ENCODE assay signal across 11 mouse cellular contexts in the genomic region with DNA sequence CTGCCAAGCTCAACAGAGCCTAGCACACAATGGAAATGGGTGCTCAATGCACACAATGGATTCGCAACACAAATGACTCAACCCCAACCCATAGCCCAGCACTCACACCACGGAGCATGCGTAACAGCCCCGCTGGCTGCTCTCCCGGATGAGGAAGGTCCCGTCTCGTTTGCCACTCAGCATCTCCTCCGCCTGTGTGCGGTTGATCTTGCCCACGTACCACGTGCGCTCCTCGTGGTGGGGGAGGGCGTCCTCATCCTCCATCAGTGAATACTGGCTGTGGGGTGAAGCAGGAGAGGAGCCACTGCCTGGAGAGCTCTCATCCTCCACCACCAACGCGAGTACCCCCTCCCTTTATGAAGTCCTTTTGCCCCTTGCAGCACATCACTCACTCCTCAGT. TPM values are rescaled to one million over a fixed set of nuclear protein-coding genes. Genes with fewer than 3 reads are reported as not detected.
A peak's percentile ranks its signal among the peaks of the same experiment; 100 is the strongest.
DNase-seq lines count a peak whose midpoint lies in the region; ATAC-seq and TF ChIP-seq lines count a peak whose summit lies in the region.
"Had no signal": no experiment of that assay in that cellular context is flagged by ENCODE, and none has a peak within 500 bp of the region (broad histone marks: within the 10 kb centered on the region; RNA-seq: fewer than 3 reads in every experiment).

No protein-coding gene starts in this region.

- TF ChIP-seq POLR2A in spleen, adult 2 months (IDR thresholded peaks at IDR 0.05; ENCODE audit: low read depth, low read length) = no peak

- TF ChIP-seq CTCF in gastrocnemius, adult 2 months (IDR thresholded peaks at IDR 0.05) = no peak
- no peak for TF ChIP-seq CTCF in spleen, adult 2 months (IDR thresholded peaks at IDR 0.05; ENCODE audit: extremely low read depth, insufficient read depth, insufficient read length, insufficient replicate concordance)

- WGBS in spleen, adult 2 months = 81% methylated on average over 16 of the region's 16 CpGs
- 86% methylated on average over 16 of the region's 16 CpGs for WGBS in hindbrain, embryonic 16.5 days
- WGBS in neural tube, embryonic 15.5 days = 90% methylated on average over 16 of the region's 16 CpGs

- H3K9ac ChIP-seq in hindbrain, embryonic 16.5 days (ENCODE audit: low read depth, low read length) = no peak overlapping the region
- no peak overlapping the region for H3K9ac ChIP-seq in neural tube, embryonic 15.5 days (replicated peaks)

- no peaks in the 10 kb centered on the region for H3K27me3 ChIP-seq in spleen, adult 2 months (ENCODE audit: control insufficient read depth, insufficient read depth, low read length)
- no peaks in the 10 kb centered on the region for H3K27me3 ChIP-seq in hindbrain, embryonic 16.5 days (replicated peaks; ENCODE audit: control insufficient read depth, insufficient read depth, low read length)
- H3K27me3 ChIP-seq in neural tube, embryonic 15.5 days (replicated peaks) = 0 out of 2 replicates have a peak, but pooled peaks cover 4% of the 10 kb centered on the region
- H3K27me3 ChIP-seq: embryonic facial prominence, embryonic 12.5 days had no signal

- no peaks in the 10 kb centered on the region for H3K9me3 ChIP-seq in hindbrain, embryonic 16.5 days (ENCODE audit: control insufficient read depth, low read length)
- no peaks in the 10 kb centered on the region for H3K9me3 ChIP-seq in neural tube, embryonic 15.5 days (replicated peaks)
- H3K9me3 ChIP-seq: embryonic facial prominence, embryonic 12.5 days had no signal

- peak; percentile 42 for DNase-seq in gastrocnemius, adult 2 months
- no peak for DNase-seq in gastrocnemius, adult 8-10 months (ENCODE audit: low spot score in 2 of 2)
- DNase-seq in spleen, adult 2 months (ENCODE audit: low read depth in 1 of 2, low spot score in 2 of 2) = peak in 1 of 2 experiments; percentile 45
- no peak for DNase-seq in spleen, adult 12 weeks (ENCODE audit: low spot score)
- DNase-seq in adrenal gland, adult 8-10 months = no peak
- no peak for DNase-seq in gastrocnemius, postnatal 25 days

- no peak overlapping the region for H3K4me3 ChIP-seq in gastrocnemius, adult 2 months
- no peak overlapping the region for H3K4me3 ChIP-seq in spleen, adult 2 months (ENCODE audit: extremely low read depth, insufficient read depth, insufficient read length)
- no peak overlapping the region for H3K4me3 ChIP-seq in hindbrain, embryonic 16.5 days (ENCODE audit: low read length)
- no peak overlapping the region for H3K4me3 ChIP-seq in neural tube, embryonic 15.5 days (replicated peaks)
- H3K4me3 ChIP-seq: embryonic facial prominence, embryonic 12.5 days had no signal

- peak; percentile 0 for ATAC-seq in hindbrain, embryonic 16.5 days
- ATAC-seq in neural tube, embryonic 15.5 days (ENCODE audit: low FRiP score) = peak; percentile 11; the same call in 1 of the 2 replicates

- no peak overlapping the region for H3K4me2 ChIP-seq in hindbrain, embryonic 16.5 days (ENCODE audit: low read length)
- no peak overlapping the region for H3K4me2 ChIP-seq in neural tube, embryonic 15.5 days
- H3K4me2 ChIP-seq: embryonic facial prominence, embryonic 12.5 days had no signal

- intact Hi-C loops in gastrocnemius, adult 2 months (cut with DNase I) = loop anchor here (1.0 to 5.0 kb wide), 2 partner anchors 49 to 73 kb away; no protein-coding TSS in a partner anchor

- peaks cover 30% of the 10 kb centered on the region for H3K4me1 ChIP-seq in spleen, adult 2 months (ENCODE audit: control insufficient read depth, insufficient read depth, insufficient read length)
- peaks cover 24% of the 10 kb centered on the region for H3K4me1 ChIP-seq in hindbrain, embryonic 16.5 days (ENCODE audit: control insufficient read depth, insufficient read depth, low read depth, low read length)
- H3K4me1 ChIP-seq in neural tube, embryonic 15.5 days = peaks cover 48% of the 10 kb centered on the region

- H3K27ac ChIP-seq in gastrocnemius, adult 2 months = peak overlapping the region; percentile 35; the same call in 1 of the 2 replicates
- peak overlapping the region; percentile 85 for H3K27ac ChIP-seq in spleen, adult 2 months (ENCODE audit: insufficient read depth, low read length)
- no peak overlapping the region for H3K27ac ChIP-seq in hindbrain, embryonic 16.5 days (ENCODE audit: low read depth, low read length)
- no peak overlapping the region for H3K27ac ChIP-seq in neural tube, embryonic 15.5 days (replicated peaks)
- H3K27ac ChIP-seq: embryonic facial prominence, embryonic 12.5 days had no signal

- peaks cover 7% of the 10 kb centered on the region for H3K36me3 ChIP-seq in spleen, adult 2 months (ENCODE audit: control insufficient read depth, insufficient read depth, low read length)
- H3K36me3 ChIP-seq in hindbrain, embryonic 16.5 days (ENCODE audit: control insufficient read depth, insufficient read depth, low read length) = peaks cover 41% of the 10 kb centered on the region
- H3K36me3 ChIP-seq in neural tube, embryonic 15.5 days = peaks cover 53% of the 10 kb centered on the region

RNA-seq across cellular contexts. Expression of a gene that starts 7.6 kb away (rescaled TPM):
- 10 to 100 TPM; 13.9 to 16.2 TPM for total RNA-seq in gastrocnemius, adult 2 months (2021)
- 10 to 100 TPM; 14.5 to 17.4 (median 16.0) TPM for total RNA-seq in gastrocnemius, adult 8-10 months (2022)
- 56.3 and 90.3 TPM in 2 replicates for polyA plus RNA-seq in spleen, adult 2 months (2012; rRNA removed)
- polyA plus RNA-seq in hindbrain, embryonic 16.5 days (2015; fragmentation: Nextera tagmentation; extraction: Ambion mirVana) = 115 and 118 TPM in 2 replicates
- 97.5 and 102 TPM in 2 replicates for polyA plus RNA-seq in neural tube, embryonic 15.5 days (2015; fragmentation: Nextera tagmentation; extraction: Ambion mirVana)
- total RNA-seq in adrenal gland, adult 8-10 months (2022) = 10 to 100 TPM; 44.0 to 73.8 (median 57.9) TPM
- 10 to 100 TPM; 13.1 to 18.7 TPM for total RNA-seq in gastrocnemius, postnatal 25 days (2021)

RNA-seq across cellular contexts. Expression of a gene that starts 8.2 kb away (rescaled TPM):
- 10 to 100 TPM; 21.0 to 22.8 TPM for total RNA-seq in gastrocnemius, adult 2 months (2021)
- total RNA-seq in gastrocnemius, adult 8-10 months (2022) = 10 to 100 TPM; 19.7 to 24.6 (median 22.2) TPM
- 37.3 and 69.8 TPM in 2 replicates for polyA plus RNA-seq in spleen, adult 2 months (2012; rRNA removed)
- 48.6 and 49.9 TPM in 2 replicates for polyA plus RNA-seq in hindbrain, embryonic 16.5 days (2015; fragmentation: Nextera tagmentation; extraction: Ambion mirVana)
- 40.5 and 43.5 TPM in 2 replicates for polyA plus RNA-seq in neural tube, embryonic 15.5 days (2015; fragmentation: Nextera tagmentation; extraction: Ambion mirVana)
- 100 to 1,000 TPM; 106 to 166 (median 126) TPM for total RNA-seq in adrenal gland, adult 8-10 months (2022)
- 10 to 100 TPM; 19.6 to 25.6 TPM for total RNA-seq in gastrocnemius, postnatal 25 days (2021)

RNA-seq across cellular contexts. Expression of a gene that starts 14.5 kb away (rescaled TPM):
- total RNA-seq in gastrocnemius, adult 2 months (2021) = 10 to 100 TPM; 31.9 to 39.8 TPM
- total RNA-seq in gastrocnemius, adult 8-10 months (2022) = 10 to 100 TPM; 28.5 to 34.0 (median 32.3) TPM
- 12.1 and 17.7 TPM in 2 replicates for polyA plus RNA-seq in spleen, adult 2 months (2012; rRNA removed)
- polyA plus RNA-seq in hindbrain, embryonic 16.5 days (2015; fragmentation: Nextera tagmentation; extraction: Ambion mirVana) = 622 and 635 TPM in 2 replicates
- polyA plus RNA-seq in neural tube, embryonic 15.5 days (2015; fragmentation: Nextera tagmentation; extraction: Ambion mirVana) = 536 and 627 TPM in 2 replicates
- total RNA-seq in adrenal gland, adult 8-10 months (2022) = 10 to 100 TPM; 59.6 to 90.1 (median 74.4) TPM
- 10 to 100 TPM; 40.0 to 40.4 TPM for total RNA-seq in gastrocnemius, postnatal 25 days (2021)

RNA-seq across cellular contexts. Expression of a gene that starts 35.9 kb away (rescaled TPM):
- 1 to 10 TPM; 2.7 to 3.6 TPM for total RNA-seq in gastrocnemius, adult 2 months (2021)
- 1 to 10 TPM; 1.7 to 4.5 (median 2.4) TPM for total RNA-seq in gastrocnemius, adult 8-10 months (2022)
- polyA plus RNA-seq in spleen, adult 2 months (2012; rRNA removed) = 175 and 297 TPM in 2 replicates
- 21.9 and 23.9 TPM in 2 replicates for polyA plus RNA-seq in hindbrain, embryonic 16.5 days (2015; fragmentation: Nextera tagmentation; extraction: Ambion mirVana)
- 18.9 and 21.0 TPM in 2 replicates for polyA plus RNA-seq in neural tube, embryonic 15.5 days (2015; fragmentation: Nextera tagmentation; extraction: Ambion mirVana)
- 10 to 100 TPM; 17.8 to 37.7 (median 26.5) TPM for total RNA-seq in adrenal gland, adult 8-10 months (2022)
- total RNA-seq in gastrocnemius, postnatal 25 days (2021) = 1 to 10 TPM; 2.4 to 3.4 TPM

RNA-seq across cellular contexts. Expression of a gene that starts 39.3 kb away (rescaled TPM):
- not detected for total RNA-seq in gastrocnemius, adult 2 months (2021)
- total RNA-seq in gastrocnemius, adult 8-10 months (2022) = not detected
- polyA plus RNA-seq in spleen, adult 2 months (2012; rRNA removed) = 5.8 and 7.4 TPM in 2 replicates
- polyA plus RNA-seq in hindbrain, embryonic 16.5 days (2015; fragmentation: Nextera tagmentation; extraction: Ambion mirVana) = 0.11 and 0.14 TPM in 2 replicates
- polyA plus RNA-seq in neural tube, embryonic 15.5 days (2015; fragmentation: Nextera tagmentation; extraction: Ambion mirVana) = 0.14 and 1.4 TPM in 2 replicates
- total RNA-seq in adrenal gland, adult 8-10 months (2022) = under 1 TPM; 0.11 to 0.75 (median 0.22) TPM
- not detected for total RNA-seq in gastrocnemius, postnatal 25 days (2021)
- total RNA-seq: gastrocnemius, postnatal 4 days had no signal
- polyA plus RNA-seq: embryonic facial prominence, embryonic 12.5 days; limb, embryonic 11.5 days had no signal

Comparison
In these comparisons a context has a peak if more than half of its experiments do, and no peak if none do; other contexts are left out.
1. H3K27ac ChIP-seq: peak in gastrocnemius, adult 2 months (single experiment) and spleen, adult 2 months (single experiment); none in hindbrain, embryonic 16.5 days (single experiment) and neural tube, embryonic 15.5 days (single experiment).
2. RNA of a gene that starts 8.2 kb away (total RNA-seq): 106 to 166 TPM in adrenal gland, adult 8-10 months; 19.6 to 25.6 TPM in gastrocnemius, postnatal 25 days, 21.0 to 22.8 TPM in gastrocnemius, adult 2 months and 19.7 to 24.6 TPM in gastrocnemius, adult 8-10 months; every median in the first group is over 4 times any median in the second.